14 mouse cellular contexts compared by ENCODE assay signal in the genomic region with DNA sequence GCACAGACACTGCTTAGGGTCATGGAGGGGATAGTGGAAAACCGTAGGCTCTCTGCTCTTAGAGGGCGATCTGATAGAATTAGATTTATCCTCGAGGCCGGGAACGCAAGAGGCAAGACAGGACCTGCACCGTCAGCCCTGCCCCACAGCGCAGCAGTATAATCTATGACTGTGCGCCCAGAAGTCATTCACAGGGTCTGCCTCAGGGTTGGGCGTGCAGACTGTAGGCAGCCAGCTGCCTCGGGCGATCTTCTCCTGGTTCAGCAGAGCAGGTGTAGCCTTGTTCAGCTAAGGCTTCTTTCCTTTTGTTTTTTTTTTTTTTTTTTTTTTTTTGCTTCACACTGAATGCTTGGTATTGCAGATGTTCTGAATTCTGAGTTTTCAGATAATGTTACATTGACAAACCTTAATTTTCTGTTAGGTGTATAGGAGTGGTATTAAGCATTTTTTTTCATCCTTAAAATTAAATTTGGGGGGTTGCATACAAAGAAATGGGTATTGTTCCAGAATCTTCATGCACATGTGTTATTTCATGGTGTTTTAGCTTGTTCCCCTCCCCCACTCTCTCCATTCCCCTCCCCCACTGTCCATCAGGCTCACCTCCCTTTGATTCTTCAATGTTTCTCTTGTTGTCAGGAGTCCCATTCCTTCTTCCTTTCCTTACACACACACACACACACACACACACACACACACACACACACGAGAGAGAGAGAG. TPM values are rescaled to one million over a fixed set of nuclear protein-coding genes. Genes with fewer than 3 reads are reported as not detected.
DNase-seq lines count a peak whose midpoint lies in the region; ATAC-seq and TF ChIP-seq lines count a peak whose summit lies in the region.
"Had no signal": no experiment of that assay in that cellular context is flagged by ENCODE, and none has a peak within 500 bp of the region (broad histone marks: within the 10 kb centered on the region; RNA-seq: fewer than 3 reads in every experiment).

No protein-coding gene starts in this region.

- H3K36me3 ChIP-seq in hindbrain, embryonic 11.5 days (ENCODE audit: control insufficient read depth, insufficient read depth, low read length): no peaks in the 10 kb centered on the region
- no peaks in the 10 kb centered on the region for H3K36me3 ChIP-seq in hindbrain, embryonic 10.5 days
- no peaks in the 10 kb centered on the region for H3K36me3 ChIP-seq in limb, embryonic 10.5 days
- no peaks in the 10 kb centered on the region for H3K36me3 ChIP-seq in forebrain, postnatal 0 days (ENCODE audit: insufficient read depth)
- H3K36me3 ChIP-seq: embryonic facial prominence, embryonic 15.5 days; limb, embryonic 15.5 days had no signal

- H3K9me3 ChIP-seq in hindbrain, embryonic 11.5 days (ENCODE audit: control insufficient read depth, low read length): no peaks in the 10 kb centered on the region
- H3K9me3 ChIP-seq in hindbrain, embryonic 10.5 days: no peaks in the 10 kb centered on the region
- no peaks in the 10 kb centered on the region for H3K9me3 ChIP-seq in limb, embryonic 10.5 days (replicated peaks)
- no peaks in the 10 kb centered on the region for H3K9me3 ChIP-seq in forebrain, postnatal 0 days (ENCODE audit: low read length)
- H3K9me3 ChIP-seq: embryonic facial prominence, embryonic 15.5 days; limb, embryonic 15.5 days had no signal

- peak; percentile 25 for DNase-seq in hindbrain, embryonic 11.5 days (ENCODE audit: low spot score)
- no peak for DNase-seq in hindbrain, embryonic 10.5 days (ENCODE audit: low spot score)
- DNase-seq in urinary bladder, postnatal 14 days (ENCODE audit: low spot score): peak; percentile 63
- DNase-seq in urinary bladder, postnatal 10 days (ENCODE audit: low spot score): no peak
- DNase-seq in limb, embryonic 10.5 days (ENCODE audit: low spot score): peak; percentile 40
- DNase-seq in forebrain, postnatal 0 days: no peak
- no peak for DNase-seq in cerebellum, adult 18-20 months
- DNase-seq: adrenal gland, postnatal 10 days; cerebellum, adult 11-12 months had no signal

- 66% methylated on average over 11 of the region's 12 CpGs for WGBS in hindbrain, embryonic 11.5 days
- 56% methylated on average over 11 of the region's 12 CpGs for WGBS in hindbrain, embryonic 10.5 days
- 49% methylated on average over 11 of the region's 12 CpGs for WGBS in limb, embryonic 10.5 days
- 61% methylated on average over 11 of the region's 12 CpGs for WGBS in forebrain, postnatal 0 days

- H3K4me2 ChIP-seq in hindbrain, embryonic 11.5 days (replicated peaks; ENCODE audit: low read depth, low read length): no peak overlapping the region
- H3K4me2 ChIP-seq in forebrain, postnatal 0 days (ENCODE audit: low read depth): no peak overlapping the region
- H3K4me2 ChIP-seq: embryonic facial prominence, embryonic 15.5 days; limb, embryonic 15.5 days had no signal

- no peak overlapping the region for H3K9ac ChIP-seq in hindbrain, embryonic 11.5 days (ENCODE audit: low read depth, low read length)
- no peak overlapping the region for H3K9ac ChIP-seq in forebrain, postnatal 0 days
- H3K9ac ChIP-seq: embryonic facial prominence, embryonic 15.5 days; limb, embryonic 15.5 days had no signal

- no peak overlapping the region for H3K27ac ChIP-seq in hindbrain, embryonic 11.5 days (ENCODE audit: low read depth, low read length)
- no peak overlapping the region for H3K27ac ChIP-seq in hindbrain, embryonic 10.5 days
- no peak overlapping the region for H3K27ac ChIP-seq in limb, embryonic 10.5 days
- H3K27ac ChIP-seq in forebrain, postnatal 0 days (ENCODE audit: low read depth, low read length): no peak overlapping the region
- H3K27ac ChIP-seq: embryonic facial prominence, embryonic 15.5 days; limb, embryonic 15.5 days; macrophage had no signal

- H3K4me3 ChIP-seq in hindbrain, embryonic 11.5 days (ENCODE audit: low read depth, low read length): no peak overlapping the region
- no peak overlapping the region for H3K4me3 ChIP-seq in hindbrain, embryonic 10.5 days
- H3K4me3 ChIP-seq in limb, embryonic 10.5 days: no peak overlapping the region
- H3K4me3 ChIP-seq in forebrain, postnatal 0 days (ENCODE audit: low read depth, low read length): no peak overlapping the region
- H3K4me3 ChIP-seq: embryonic facial prominence, embryonic 15.5 days; limb, embryonic 15.5 days had no signal

- H3K27me3 ChIP-seq in hindbrain, embryonic 11.5 days (ENCODE audit: control insufficient read depth, insufficient read depth, low read length): no peaks in the 10 kb centered on the region; the same call in 1 of the 2 replicates
- H3K27me3 ChIP-seq in hindbrain, embryonic 10.5 days (ENCODE audit: insufficient read depth, poor library complexity, severe bottlenecking): peaks cover 15% of the 10 kb centered on the region; the same call in 1 of the 2 replicates
- no peaks in the 10 kb centered on the region for H3K27me3 ChIP-seq in limb, embryonic 10.5 days (ENCODE audit: low read depth, poor library complexity, severe bottlenecking)
- no peaks in the 10 kb centered on the region for H3K27me3 ChIP-seq in forebrain, postnatal 0 days (ENCODE audit: insufficient read depth, low read length)
- H3K27me3 ChIP-seq: embryonic facial prominence, embryonic 15.5 days; limb, embryonic 15.5 days had no signal

- ATAC-seq in hindbrain, embryonic 11.5 days (ENCODE audit: low FRiP score): no peak
- no peak for ATAC-seq in forebrain, postnatal 0 days
- no peak for ATAC-seq in monocyte, adult 5-6 weeks (replicated peaks; ENCODE audit: insufficient number of reproducible peaks, low FRiP score, low TSS enrichment, poor library complexity, severe bottlenecking)
- ATAC-seq: CD4-positive, CD25-positive, alpha-beta regulatory T cell, adult 4 months had no signal

- no peak for TF ChIP-seq CTCF in forebrain, postnatal 0 days (IDR thresholded peaks at IDR 0.05; ENCODE audit: low read depth)

- no peaks in the 10 kb centered on the region for H3K4me1 ChIP-seq in hindbrain, embryonic 11.5 days (replicated peaks; ENCODE audit: control insufficient read depth, insufficient read depth, low read length)
- H3K4me1 ChIP-seq in hindbrain, embryonic 10.5 days (replicated peaks): peaks cover 15% of the 10 kb centered on the region
- peaks cover 12% of the 10 kb centered on the region for H3K4me1 ChIP-seq in limb, embryonic 10.5 days
- no peaks in the 10 kb centered on the region for H3K4me1 ChIP-seq in forebrain, postnatal 0 days (ENCODE audit: insufficient read depth)

RNA-seq across cellular contexts. Expression of a gene that starts 4.7 kb away (rescaled TPM):
- 35.5 and 35.9 TPM in 2 replicates for polyA plus RNA-seq in hindbrain, embryonic 11.5 days (2014; fragmentation: Nextera tagmentation; extraction: Ambion mirVana)
- polyA plus RNA-seq in hindbrain, embryonic 10.5 days (2016; fragmentation: Nextera tagmentation; extraction: Ambion mirVana): 19.7 and 22.9 TPM in 2 replicates
- polyA plus RNA-seq in limb, embryonic 10.5 days (2016; fragmentation: Nextera tagmentation; extraction: Ambion mirVana): 20.9 and 21.2 TPM in 2 replicates
- total RNA-seq in forebrain, postnatal 0 days (2014; rRNA removed): 92.4 and 116 TPM in 2 replicates
- polyA plus RNA-seq in forebrain, postnatal 0 days (2015; fragmentation: Nextera tagmentation; extraction: Ambion mirVana): 14.1 and 24.8 TPM in 2 replicates
- 56.9 to 89.0 TPM (median 61.3 TPM) in 3 replicates for total RNA-seq in monocyte, adult 5-6 weeks (2017)

Comparison
In these comparisons a context has a peak if more than half of its experiments do, and no peak if none do; other contexts are left out.
1. DNase-seq: peak in hindbrain, embryonic 11.5 days (single experiment), urinary bladder, postnatal 14 days (single experiment) and limb, embryonic 10.5 days (single experiment); none in hindbrain, embryonic 10.5 days (single experiment), urinary bladder, postnatal 10 days (single experiment), forebrain, postnatal 0 days (single experiment) and cerebellum, adult 18-20 months (0 of 2).